Mouse (Mus musculus): ENCODE measurements around the gene Ralgps1.

DNA sequence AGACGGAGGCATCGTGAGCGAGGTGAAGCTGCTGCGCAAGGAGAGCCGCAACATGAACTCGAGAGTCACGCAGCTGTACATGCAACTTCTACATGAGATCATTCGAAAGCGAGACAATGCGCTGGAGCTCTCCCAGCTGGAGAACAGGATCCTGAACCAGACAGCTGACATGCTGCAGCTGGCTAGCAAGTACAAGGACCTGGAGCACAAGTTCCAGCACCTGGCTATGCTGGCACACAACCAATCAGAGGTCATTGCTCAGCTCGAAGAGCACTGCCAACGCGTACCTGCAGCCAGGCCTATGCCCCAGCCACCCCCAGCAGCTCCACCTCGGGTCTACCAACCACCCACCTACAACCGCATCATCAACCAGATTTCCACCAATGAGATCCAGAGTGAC lies 142.7 kb downstream of the Ralgps1 start:
- no peak for TF ChIP-seq CTCF (IDR thresholded peaks at IDR 0.05; ENCODE audit: extremely low read depth, insufficient read length, insufficient replicate concordance, low read depth, low read length)
- TF ChIP-seq POLR2A (IDR thresholded peaks at IDR 0.05; ENCODE audit: low read depth, low read length) = no peak
